Comparison of ENCODE assay signal across 18 mouse cellular contexts in the genomic region with DNA sequence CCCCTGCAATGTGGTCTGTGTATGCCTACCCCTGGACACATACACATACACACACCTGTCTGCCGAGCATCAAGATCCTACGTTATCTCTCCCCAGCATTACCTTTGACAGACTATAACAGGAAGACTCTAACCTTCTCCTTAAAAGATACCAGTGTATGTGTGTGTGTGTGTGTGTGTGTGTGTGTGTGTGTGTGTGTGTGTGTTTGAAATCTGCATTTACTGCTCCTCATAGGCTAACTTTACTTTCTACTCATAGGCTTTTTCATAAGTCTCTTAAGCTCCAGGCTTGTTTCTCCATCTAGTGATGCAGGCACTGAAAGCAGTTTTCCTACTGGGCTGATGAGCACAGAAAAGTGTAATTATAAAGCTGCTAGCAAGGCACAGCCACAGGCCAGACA. TPM values are rescaled to one million over a fixed set of nuclear protein-coding genes. Genes with fewer than 3 reads are reported as not detected.
DNase-seq lines count a peak whose midpoint lies in the region; ATAC-seq and TF ChIP-seq lines count a peak whose summit lies in the region.
"Had no signal": no experiment of that assay in that cellular context is flagged by ENCODE, and none has a peak within 500 bp of the region (broad histone marks: within the 10 kb centered on the region; RNA-seq: fewer than 3 reads in every experiment).

No protein-coding gene starts in this region.

- no peak for TF ChIP-seq CTCF in spleen, adult 2 months (IDR thresholded peaks at IDR 0.05; ENCODE audit: extremely low read depth, insufficient read depth, insufficient read length, insufficient replicate concordance)
- TF ChIP-seq CTCF in forebrain, postnatal 0 days (IDR thresholded peaks at IDR 0.05; ENCODE audit: low read depth): no peak
- TF ChIP-seq CTCF in lung, adult 2 months (IDR thresholded peaks at IDR 0.05; ENCODE audit: insufficient read depth, low read length): no peak

- 77% methylated on average over 2 of the region's 2 CpGs for WGBS in spleen, adult 2 months
- WGBS in liver, embryonic 13.5 days (ENCODE audit: insufficient replicate concordance): 46% methylated on average over 2 of the region's 2 CpGs
- WGBS in forebrain, postnatal 0 days: 95% methylated on average over 2 of the region's 2 CpGs
- WGBS in lung, adult 2 months: 74% methylated on average over 2 of the region's 2 CpGs

- peaks cover 2% of the 10 kb centered on the region for H3K4me1 ChIP-seq in spleen, adult 2 months (ENCODE audit: control insufficient read depth, insufficient read depth, insufficient read length)
- H3K4me1 ChIP-seq in liver, embryonic 13.5 days (replicated peaks): peaks cover 57% of the 10 kb centered on the region
- H3K4me1 ChIP-seq in forebrain, postnatal 0 days (ENCODE audit: insufficient read depth): no peaks in the 10 kb centered on the region
- H3K4me1 ChIP-seq in lung, adult 2 months (ENCODE audit: control insufficient read depth, insufficient read depth, low read length): no peaks in the 10 kb centered on the region
- H3K4me1 ChIP-seq: embryonic facial prominence, embryonic 10.5 days; forebrain, embryonic 13.5 days; heart, embryonic 12.5 days had no signal

- TF ChIP-seq POLR2A in spleen, adult 2 months (IDR thresholded peaks at IDR 0.05; ENCODE audit: low read depth, low read length): no peak
- TF ChIP-seq POLR2A in lung, adult 2 months (IDR thresholded peaks at IDR 0.05; ENCODE audit: borderline replicate concordance, extremely low read depth, low read depth, low read length): no peak

- no peaks in the 10 kb centered on the region for H3K27me3 ChIP-seq in spleen, adult 2 months (ENCODE audit: control insufficient read depth, insufficient read depth, low read length)
- no peaks in the 10 kb centered on the region for H3K27me3 ChIP-seq in liver, embryonic 13.5 days
- no peaks in the 10 kb centered on the region for H3K27me3 ChIP-seq in forebrain, postnatal 0 days (ENCODE audit: insufficient read depth, low read length)
- H3K27me3 ChIP-seq: forebrain, embryonic 13.5 days; heart, embryonic 12.5 days; Patski had no signal

- H3K4me3 ChIP-seq in spleen, adult 2 months (ENCODE audit: extremely low read depth, insufficient read depth, insufficient read length): no peak overlapping the region
- H3K4me3 ChIP-seq in liver, embryonic 13.5 days (replicated peaks): no peak overlapping the region
- no peak overlapping the region for H3K4me3 ChIP-seq in forebrain, postnatal 0 days (ENCODE audit: low read depth, low read length)
- no peak overlapping the region for H3K4me3 ChIP-seq in lung, adult 2 months (replicated peaks; ENCODE audit: extremely low read depth, low read depth, low read length)
- H3K4me3 ChIP-seq: embryonic facial prominence, embryonic 10.5 days; forebrain, embryonic 13.5 days; gastrocnemius, adult 2 months; heart, embryonic 12.5 days had no signal

- no peak for ATAC-seq in CD4-positive, CD25-positive, alpha-beta regulatory T cell, adult 4 months
- no peak for ATAC-seq in liver, embryonic 13.5 days (ENCODE audit: low read depth)
- ATAC-seq in forebrain, postnatal 0 days: no peak
- ATAC-seq: forebrain, embryonic 13.5 days; hindbrain, embryonic 16.5 days; Patski had no signal

- 0 out of 2 replicates have a peak overlapping the region, but pooled peaks have one; percentile 14 for H3K4me2 ChIP-seq in liver, embryonic 13.5 days
- H3K4me2 ChIP-seq in forebrain, postnatal 0 days (ENCODE audit: low read depth): no peak overlapping the region
- H3K4me2 ChIP-seq: forebrain, embryonic 13.5 days; heart, embryonic 12.5 days had no signal

- H3K36me3 ChIP-seq in spleen, adult 2 months (ENCODE audit: control insufficient read depth, insufficient read depth, low read length): no peaks in the 10 kb centered on the region
- H3K36me3 ChIP-seq in liver, embryonic 13.5 days: no peaks in the 10 kb centered on the region
- H3K36me3 ChIP-seq in forebrain, postnatal 0 days (ENCODE audit: insufficient read depth): no peaks in the 10 kb centered on the region
- H3K36me3 ChIP-seq: embryonic facial prominence, embryonic 10.5 days; heart, embryonic 12.5 days had no signal

- peak; percentile 26 for DNase-seq in CD4-positive, CD25-positive, alpha-beta regulatory T cell, adult 2 months (ENCODE audit: low read depth, low spot score)
- no peak for DNase-seq in spleen, adult 2 months (ENCODE audit: low read depth in 1 of 2, low spot score in 2 of 2)
- DNase-seq in spleen, postnatal 36 days (ENCODE audit: low spot score in 2 of 2): no peak
- DNase-seq in liver, embryonic 13.5 days: no peak
- no peak for DNase-seq in forebrain, postnatal 0 days
- no peak for DNase-seq in lung, adult 2 months
- DNase-seq: adrenal gland, postnatal 14 days; cerebellum, adult 2 months; cerebellum, postnatal 10 days; gastrocnemius, adult 2 months; gastrocnemius, postnatal 25 days; heart, postnatal 36 days had no signal

- peak overlapping the region; percentile 29 for H3K27ac ChIP-seq in spleen, adult 2 months (ENCODE audit: insufficient read depth, low read length)
- no peak overlapping the region for H3K27ac ChIP-seq in liver, embryonic 13.5 days
- no peak overlapping the region for H3K27ac ChIP-seq in forebrain, postnatal 0 days (ENCODE audit: low read depth, low read length)
- H3K27ac ChIP-seq: embryonic facial prominence, embryonic 10.5 days; forebrain, embryonic 13.5 days; gastrocnemius, adult 2 months had no signal

- H3K9me3 ChIP-seq in liver, embryonic 13.5 days (replicated peaks): no peaks in the 10 kb centered on the region
- H3K9me3 ChIP-seq in forebrain, postnatal 0 days (ENCODE audit: low read length): no peaks in the 10 kb centered on the region
- H3K9me3 ChIP-seq: embryonic facial prominence, embryonic 10.5 days; forebrain, embryonic 13.5 days; heart, embryonic 12.5 days had no signal

- H3K9ac ChIP-seq in liver, embryonic 13.5 days: no peak overlapping the region
- no peak overlapping the region for H3K9ac ChIP-seq in forebrain, postnatal 0 days
- H3K9ac ChIP-seq: forebrain, embryonic 13.5 days; heart, embryonic 12.5 days had no signal

RNA-seq across cellular contexts. Expression of a gene that starts 2.1 kb away (rescaled TPM):
- polyA plus RNA-seq in CD4-positive, CD25-positive, alpha-beta regulatory T cell, adult 4 months (2017; shearing (Covaris generic)): 100 to 1,000 TPM; 684 to 751 TPM
- 35.3 and 71.0 TPM in 2 replicates for polyA plus RNA-seq in spleen, adult 2 months (2012; rRNA removed)
- 27.5 and 31.4 TPM in 2 replicates for polyA plus RNA-seq in liver, embryonic 13.5 days (2015; fragmentation: Nextera tagmentation; extraction: Ambion mirVana)
- total RNA-seq in forebrain, postnatal 0 days (2014; rRNA removed): 0.54 and 0.95 TPM in 2 replicates
- 1.9 and 2.2 TPM in 2 replicates for polyA plus RNA-seq in forebrain, postnatal 0 days (2015; fragmentation: Nextera tagmentation; extraction: Ambion mirVana)
- 48.1 and 71.0 TPM in 2 replicates for polyA plus RNA-seq in lung, adult 2 months (2012; rRNA removed)
